12 mouse cellular contexts compared by ENCODE assay signal in the genomic region with DNA sequence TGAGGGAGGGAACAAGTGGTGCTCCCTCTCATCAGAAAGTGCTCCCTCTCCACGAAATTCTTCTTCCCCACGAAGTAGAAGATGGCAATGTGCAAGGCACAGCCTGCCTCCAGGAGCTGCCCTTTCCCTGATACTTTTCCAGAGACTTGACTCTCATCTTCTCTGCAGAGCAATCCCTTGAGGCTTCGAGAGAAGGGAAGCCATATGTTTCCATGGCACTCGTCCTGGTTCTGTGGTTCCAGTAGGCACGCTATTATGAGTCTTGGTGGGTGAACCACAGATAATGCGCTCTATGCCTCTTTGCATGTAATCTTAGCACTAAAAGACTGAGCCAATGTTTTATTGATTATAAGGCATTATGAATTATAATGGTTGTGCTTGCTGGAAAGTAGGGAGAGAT. TPM values are rescaled to one million over a fixed set of nuclear protein-coding genes. Genes with fewer than 3 reads are reported as not detected.
"Had no signal": no experiment of that assay in that cellular context is flagged by ENCODE, and none has a peak within 500 bp of the region (broad histone marks: within the 10 kb centered on the region; RNA-seq: fewer than 3 reads in every experiment).

No protein-coding gene starts in this region.

- H3K4me3 ChIP-seq: limb, embryonic 13.5 days; midbrain, embryonic 13.5 days; myocyte; neural tube, embryonic 15.5 days; stomach, embryonic 15.5 days had no signal

- H3K36me3 ChIP-seq: limb, embryonic 13.5 days; midbrain, embryonic 13.5 days; neural tube, embryonic 15.5 days; stomach, embryonic 15.5 days had no signal

- H3K27ac ChIP-seq: limb, embryonic 13.5 days; liver, embryonic 14.5 days; midbrain, embryonic 13.5 days; neural tube, embryonic 15.5 days; stomach, embryonic 15.5 days had no signal

- H3K4me2 ChIP-seq: limb, embryonic 13.5 days; midbrain, embryonic 13.5 days; neural tube, embryonic 15.5 days; stomach, embryonic 15.5 days had no signal

- DNase-seq: kidney, adult 9 months; kidney, postnatal 14 days; layer of hippocampus, postnatal 36 days; lung, adult 18-20 months; thymus, postnatal 36 days had no signal

- H3K9me3 ChIP-seq: midbrain, embryonic 13.5 days; stomach, embryonic 15.5 days had no signal

- ATAC-seq: midbrain, embryonic 13.5 days had no signal

- H3K27me3 ChIP-seq: midbrain, embryonic 13.5 days; neural tube, embryonic 15.5 days; stomach, embryonic 15.5 days had no signal

- H3K4me1 ChIP-seq: limb, embryonic 13.5 days; midbrain, embryonic 13.5 days; neural tube, embryonic 15.5 days; stomach, embryonic 15.5 days had no signal

- H3K9ac ChIP-seq: limb, embryonic 13.5 days; liver, embryonic 14.5 days; midbrain, embryonic 13.5 days; neural tube, embryonic 15.5 days; stomach, embryonic 15.5 days had no signal

RNA-seq across cellular contexts. Expression of a gene that starts 44.1 kb away (rescaled TPM):
- total RNA-seq: layer of hippocampus, postnatal 36 days; left cerebral cortex, postnatal 36 days had no signal
